Mouse (Mus musculus) kidney, postnatal 36 days (tissue): ENCODE data around the gene Akap11.
A peak's percentile ranks its signal among the peaks of the same experiment; 100 is the strongest.

Experiments
- DNase-seq, 2 experiments: peaks; one replicate each; pipeline ENCODE4 v3.0.0; 2021 to 2022; ENCODE audit warnings: mixed read lengths in 2 of 2

The Akap11 gene

GRCm38 (mm10) chr14:78526907-78527306 is 9.7 kb downstream of the Akap11 start:
- DNase-seq: no peak

GRCm38 (mm10) chr14:78526475-78526874 is 10.1 kb downstream of the Akap11 start:
- no peak for DNase-seq

GRCm38 (mm10) chr14:78525611-78526457 is 10.8 kb downstream of the Akap11 start:
- DNase-seq: peak; percentile 23 to 28

- no peak for DNase-seq
These were observed 11.5 kb downstream of the Akap11 start for GRCm38 (mm10) chr14:78525059-78525458.

- DNase-seq: peak; percentile 12 to 48
These were observed 25.9 kb downstream of the Akap11 start for GRCm38 (mm10) chr14:78510713-78511112.

- no peak for DNase-seq
These were observed 26.8 kb downstream of the Akap11 start for GRCm38 (mm10) chr14:78509791-78510190.

- peak in 1 of 2 experiments; percentile 10 for DNase-seq
These were observed 36.0 kb downstream of the Akap11 start for GRCm38 (mm10) chr14:78500578-78500977.

- DNase-seq: no peak
These were observed 39.9 kb downstream of the Akap11 start for GRCm38 (mm10) chr14:78496691-78497090.

- no peak for DNase-seq
These were observed 41.4 kb downstream of the Akap11 start for GRCm38 (mm10) chr14:78495241-78495640.

GRCm38 (mm10) chr14:78492602-78493001 is 44.0 kb downstream of the Akap11 start:
- DNase-seq: no peak

GRCm38 (mm10) chr14:78491432-78491831 is 45.2 kb downstream of the Akap11 start:
- DNase-seq: no peak

GRCm38 (mm10) chr14:78482385-78483231 is 54.0 kb downstream of the Akap11 start:
- peak; percentile 32 to 70 for DNase-seq

- no peak for DNase-seq
These were observed 62.5 kb downstream of the Akap11 start for GRCm38 (mm10) chr14:78474058-78474457.

- DNase-seq: no peak
These were observed 65.9 kb downstream of the Akap11 start for GRCm38 (mm10) chr14:78470714-78471113.

- DNase-seq: peak; percentile 23 to 56
These were observed 67.6 kb downstream of the Akap11 start for GRCm38 (mm10) chr14:78468991-78469390.

GRCm38 (mm10) chr14:78467994-78468393 is 68.6 kb downstream of the Akap11 start:
- DNase-seq: no peak

- DNase-seq: no peak
These were observed 72.3 kb downstream of the Akap11 start for GRCm38 (mm10) chr14:78464353-78464752.

GRCm38 (mm10) chr14:78459121-78459520 is 77.5 kb downstream of the Akap11 start:
- DNase-seq: no peak

GRCm38 (mm10) chr14:78458705-78459104 is 77.9 kb downstream of the Akap11 start:
- no peak for DNase-seq

- DNase-seq: no peak
These were observed 81.6 kb downstream of the Akap11 start for GRCm38 (mm10) chr14:78454970-78455369.

GRCm38 (mm10) chr14:78448807-78449406 is 87.7 kb downstream of the Akap11 start:
- DNase-seq: no peak

GRCm38 (mm10) chr14:78448017-78448416 is 88.6 kb downstream of the Akap11 start:
- no peak for DNase-seq

- no peak for DNase-seq
These were observed 89.1 kb downstream of the Akap11 start for GRCm38 (mm10) chr14:78447542-78447941.
